In genomic region chr7:87246580-87246934, GRCm38 (mm10) we compare ENCODE assay signal across 8 mouse cellular contexts. TPM values are rescaled to one million over a fixed set of nuclear protein-coding genes. Genes with fewer than 3 reads are reported as not detected.
A peak's percentile ranks its signal among the peaks of the same experiment; 100 is the strongest.
DNase-seq lines count a peak whose midpoint lies in the region; ATAC-seq and TF ChIP-seq lines count a peak whose summit lies in the region.

No protein-coding gene starts in this region.

- TF ChIP-seq CTCF in bone marrow macrophage, adult 2 months (IDR thresholded peaks at IDR 0.05; ENCODE audit: low read depth, low read length), result no peak
- TF ChIP-seq CTCF in liver, embryonic 14.5 days (IDR thresholded peaks at IDR 0.05; ENCODE audit: low read depth), result no peak

- no peaks in the 10 kb centered on the region; the same call in 1 of the 2 replicates for H3K36me3 ChIP-seq in intestine, embryonic 14.5 days (ENCODE audit: control insufficient read depth, insufficient read depth, low read length)
- no peaks in the 10 kb centered on the region for H3K36me3 ChIP-seq in liver, embryonic 14.5 days (replicated peaks; ENCODE audit: control insufficient read depth, insufficient read depth, low read depth)
- H3K36me3 ChIP-seq in neural tube, embryonic 14.5 days (ENCODE audit: control insufficient read depth, insufficient read depth, low read length), result no peaks in the 10 kb centered on the region

- H3K9ac ChIP-seq in intestine, embryonic 14.5 days (ENCODE audit: low read length), result peak overlapping the region; percentile 70
- H3K9ac ChIP-seq in liver, embryonic 14.5 days (replicated peaks), result no peak overlapping the region
- H3K9ac ChIP-seq in neural tube, embryonic 14.5 days (replicated peaks; ENCODE audit: low read depth, low read length), result peak overlapping the region; percentile 54

- no peak for TF ChIP-seq POLR2A in bone marrow macrophage, adult 2 months (IDR thresholded peaks at IDR 0.05; ENCODE audit: borderline replicate concordance, low read depth, low read length)

- peak overlapping the region; percentile 51 for H3K4me2 ChIP-seq in intestine, embryonic 14.5 days (ENCODE audit: low read length)
- peak overlapping the region; percentile 50 for H3K4me2 ChIP-seq in liver, embryonic 14.5 days (ENCODE audit: low read depth)
- H3K4me2 ChIP-seq in neural tube, embryonic 14.5 days (ENCODE audit: low read depth, low read length), result peak overlapping the region; percentile 56

- peak; percentile 92 for ATAC-seq in intestine, embryonic 14.5 days (replicated peaks; ENCODE audit: low FRiP score, low TSS enrichment, low read depth)
- peak; percentile 33; the same call in 1 of the 2 replicates for ATAC-seq in liver, embryonic 14.5 days (ENCODE audit: insufficient read depth)
- ATAC-seq in neural tube, embryonic 14.5 days (ENCODE audit: low read depth), result peak; percentile 94

- no peaks in the 10 kb centered on the region for H3K9me3 ChIP-seq in intestine, embryonic 14.5 days (ENCODE audit: control insufficient read depth, low read length)
- no peaks in the 10 kb centered on the region for H3K9me3 ChIP-seq in liver, embryonic 14.5 days (ENCODE audit: control insufficient read depth, low read length)
- no peaks in the 10 kb centered on the region for H3K9me3 ChIP-seq in neural tube, embryonic 14.5 days (ENCODE audit: control insufficient read depth, low read length)

- WGBS in intestine, embryonic 14.5 days, result under 1% methylated on average over 23 of the region's 30 CpGs
- WGBS in liver, embryonic 14.5 days (ENCODE audit: insufficient replicate concordance), result under 1% methylated on average over 26 of the region's 30 CpGs
- WGBS in neural tube, embryonic 14.5 days, result under 1% methylated on average over 24 of the region's 30 CpGs

- TF ChIP-seq EP300 in liver, embryonic 14.5 days (IDR thresholded peaks at IDR 0.05; ENCODE audit: low read depth), result no peak

- no peaks in the 10 kb centered on the region for H3K27me3 ChIP-seq in intestine, embryonic 14.5 days (replicated peaks; ENCODE audit: control insufficient read depth, insufficient read depth, low read length)
- no peaks in the 10 kb centered on the region for H3K27me3 ChIP-seq in liver, embryonic 14.5 days (ENCODE audit: control insufficient read depth, insufficient read depth, low read length)
- no peaks in the 10 kb centered on the region for H3K27me3 ChIP-seq in neural tube, embryonic 14.5 days (ENCODE audit: control insufficient read depth, insufficient read depth, low read length)

- intact Hi-C loops in gastrocnemius, postnatal 14 days (cut with DNase I; ENCODE audit: low total_unique reads), result no loop called here

- DNase-seq in cerebellum, postnatal 10 days, result peak; percentile 21 to 51
- DNase-seq in cerebellum, adult 9-10 months, result no peak
- DNase-seq in gastrocnemius, postnatal 14 days, result peak; percentile 79
- peak; percentile 84 for DNase-seq in intestine, embryonic 14.5 days (ENCODE audit: low spot score)
- no peak for DNase-seq in liver, embryonic 14.5 days (ENCODE audit: low read depth in 3 of 3, low spot score in 3 of 3)
- no peak for DNase-seq in thymus, postnatal 0 days (ENCODE audit: low spot score)

- H3K4me1 ChIP-seq in bone marrow macrophage, adult 2 months (ENCODE audit: control insufficient read depth, insufficient read depth, low read length), result no peaks in the 10 kb centered on the region
- H3K4me1 ChIP-seq in intestine, embryonic 14.5 days (replicated peaks; ENCODE audit: control insufficient read depth, insufficient read depth, low read length), result peaks cover 8% of the 10 kb centered on the region; the same call in 1 of the 2 replicates
- no peaks in the 10 kb centered on the region for H3K4me1 ChIP-seq in liver, embryonic 14.5 days (replicated peaks; ENCODE audit: control insufficient read depth in 2 of 2, insufficient read depth in 2 of 2, low read length in 1 of 2)
- peaks cover 7% of the 10 kb centered on the region; the same call in 1 of the 2 replicates for H3K4me1 ChIP-seq in neural tube, embryonic 14.5 days (ENCODE audit: control insufficient read depth, insufficient read depth, low read length)

- peak overlapping the region; percentile 5; the same call in 1 of the 2 replicates for H3K4me3 ChIP-seq in bone marrow macrophage, adult 2 months (ENCODE audit: insufficient read depth, low read length)
- peak overlapping the region; percentile 62 for H3K4me3 ChIP-seq in intestine, embryonic 14.5 days (ENCODE audit: low read depth, low read length)
- H3K4me3 ChIP-seq in liver, embryonic 14.5 days (ENCODE audit: insufficient read depth in 1 of 2, low read depth in 2 of 2, low read length in 2 of 2), result peak overlapping the region; percentile 42 to 47
- H3K4me3 ChIP-seq in neural tube, embryonic 14.5 days (ENCODE audit: low read depth, low read length), result peak overlapping the region; percentile 46

- H3K27ac ChIP-seq in bone marrow macrophage, adult 2 months (ENCODE audit: insufficient read depth, low read depth, low read length), result no peak overlapping the region
- H3K27ac ChIP-seq in intestine, embryonic 14.5 days (ENCODE audit: low read depth), result peak overlapping the region; percentile 64; the same call in 1 of the 2 replicates
- no peak overlapping the region for H3K27ac ChIP-seq in liver, embryonic 14.5 days
- no peak overlapping the region; the same call in 1 of the 2 replicates for H3K27ac ChIP-seq in neural tube, embryonic 14.5 days (ENCODE audit: low read depth, low read length)

RNA-seq across cellular contexts. Expression of gene Nox4, which starts 0.7 kb away (rescaled TPM):
- 0.57 TPM in 1 of 2 replicates, not detected in the other for polyA plus RNA-seq in bone marrow macrophage, adult 2 months (2012; ENCODE audit: insufficient read depth, insufficient read length, missing spikeins)
- total RNA-seq in gastrocnemius, postnatal 14 days (2021), result 1 to 10 TPM; 2.4 to 2.5 TPM
- polyA plus RNA-seq in intestine, embryonic 14.5 days (2014; fragmentation: Nextera tagmentation; extraction: Ambion mirVana), result 4.8 and 5.9 TPM in 2 replicates
- 0.05 and 0.06 TPM in 2 replicates for polyA plus RNA-seq in liver, embryonic 14.5 days (2012; rRNA removed)
- 0.08 and 0.10 TPM in 2 replicates for polyA plus RNA-seq in liver, embryonic 14.5 days (2014; fragmentation: Nextera tagmentation; extraction: Ambion mirVana)
- polyA plus RNA-seq in neural tube, embryonic 14.5 days (2014; fragmentation: Nextera tagmentation; extraction: Ambion mirVana), result 2.3 and 3.1 TPM in 2 replicates
- polyA plus RNA-seq in thymus, postnatal 0 days (2015; fragmentation: Nextera tagmentation; extraction: Ambion mirVana), result 0.36 and 0.53 TPM in 2 replicates

Comparison
In these comparisons a context has a peak if more than half of its experiments do, and no peak if none do; other contexts are left out.
1. DNase-seq: peak in cerebellum, postnatal 10 days (2 of 2), gastrocnemius, postnatal 14 days (single experiment) and intestine, embryonic 14.5 days (single experiment); none in cerebellum, adult 9-10 months (single experiment), liver, embryonic 14.5 days (0 of 3) and thymus, postnatal 0 days (single experiment).
2. H3K4me3 ChIP-seq: peak in every context shown above with its lines; median percentile 62 in intestine, embryonic 14.5 days; 46 in neural tube, embryonic 14.5 days; 44 in liver, embryonic 14.5 days; 5 in bone marrow macrophage, adult 2 months.
3. ATAC-seq: peak in every context shown above with its lines; median percentile 94 in neural tube, embryonic 14.5 days; 92 in intestine, embryonic 14.5 days; 33 in liver, embryonic 14.5 days.
4. Peak in every context shown above with its lines, with median percentiles within 50 percentile points of each other: H3K4me2 ChIP-seq.